Mouse (Mus musculus): ENCODE measurements around the gene Pcca. TPM values are rescaled to one million over a fixed set of nuclear protein-coding genes. Genes with fewer than 3 reads are reported as not detected.

Gene Pcca
- polyA plus RNA-seq, 1 experiment from 2014 or later = 37.7 TPM

DNA sequence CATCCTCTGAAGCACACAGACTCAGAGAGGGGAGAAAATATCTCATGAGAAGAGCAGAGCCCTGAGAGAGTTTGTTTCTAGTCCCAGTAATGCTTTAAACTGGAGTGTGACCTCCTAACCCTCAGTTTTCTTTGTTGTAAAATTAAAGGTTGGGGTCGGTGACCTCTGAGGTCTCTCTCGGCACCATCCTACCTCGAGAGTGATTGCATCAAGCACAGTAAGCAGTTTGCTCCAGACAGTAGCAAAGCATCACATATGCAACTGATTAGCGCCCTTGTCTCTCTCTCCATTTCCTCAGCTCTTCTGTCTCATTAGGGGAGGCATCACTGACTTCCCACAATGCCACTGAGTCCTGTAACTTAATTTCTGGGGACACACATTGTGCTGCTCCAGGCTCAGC lies 302.1 kb downstream of the Pcca start:
- Histone ChIP-seq H3K4me2 (no peak overlapping the region), H3K27me3 (no peaks in the 10 kb centered on the region), H3K36me3 (no peaks in the 10 kb centered on the region), H3K27ac (no peak overlapping the region), H3K9me3 (no peaks in the 10 kb centered on the region), H3K4me3 (replicated peaks) (no peak overlapping the region), H3K4me1 (replicated peaks) (peaks cover 8% of the 10 kb centered on the region; the same call in 1 of the 2 replicates), H3K9ac (replicated peaks) (no peak overlapping the region)
- ATAC-seq (ENCODE audit: insufficient number of reproducible peaks, insufficient read depth, low FRiP score, low TSS enrichment, low read depth) = no peak
- WGBS = 6% methylated on average over 4 of the region's 4 CpGs

DNA sequence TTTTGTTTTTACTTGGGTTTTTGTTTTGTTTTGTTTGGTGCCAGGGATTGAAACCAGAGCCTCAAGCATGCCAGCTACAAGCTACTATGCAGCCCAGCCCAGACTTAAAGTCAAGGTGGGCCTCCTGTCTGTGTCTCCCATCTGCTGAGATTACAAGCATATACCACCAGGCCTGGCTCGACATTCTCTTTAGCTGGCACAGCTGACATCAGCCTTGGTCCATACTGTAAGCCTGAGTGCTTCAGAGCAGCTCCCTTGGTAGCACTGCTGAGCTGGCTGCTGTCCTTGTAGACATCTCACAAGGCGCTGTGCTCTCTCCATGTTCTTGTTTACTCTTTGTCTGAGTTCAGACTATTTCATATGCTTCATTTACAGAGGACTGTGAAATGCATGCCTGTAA lies 302.9 kb downstream of the Pcca start:
- Histone ChIP-seq H3K4me1 (replicated peaks) (peaks cover 8% of the 10 kb centered on the region; the same call in 1 of the 2 replicates), H3K27ac (no peak overlapping the region), H3K4me3 (replicated peaks) (no peak overlapping the region), H3K27me3 (no peaks in the 10 kb centered on the region), H3K4me2 (no peak overlapping the region), H3K9me3 (no peaks in the 10 kb centered on the region), H3K36me3 (no peaks in the 10 kb centered on the region), H3K9ac (replicated peaks) (no peak overlapping the region)
- no peak for ATAC-seq (ENCODE audit: insufficient number of reproducible peaks, insufficient read depth, low FRiP score, low TSS enrichment, low read depth)
- WGBS = 52% methylated on average over 2 of the region's 2 CpGs

GRCm38 (mm10) chr14:122852506-122853057 lies 318.5 kb downstream of the Pcca start:
- Histone ChIP-seq H3K27ac (no peak overlapping the region), H3K36me3 (no peaks in the 10 kb centered on the region)
- no peak for ATAC-seq (ENCODE audit: insufficient number of reproducible peaks, insufficient read depth, low FRiP score, low TSS enrichment, low read depth)

GRCm38 (mm10) chr14:122859792-122860191 lies 325.7 kb downstream of the Pcca start:
- Histone ChIP-seq H3K27me3 (peaks cover 2% of the 10 kb centered on the region; the same call in 1 of the 2 replicates), H3K9me3 (no peaks in the 10 kb centered on the region), H3K4me1 (replicated peaks) (0 out of 2 replicates have a peak, but pooled peaks cover 3% of the 10 kb centered on the region), H3K9ac (replicated peaks) (no peak overlapping the region), H3K27ac (no peak overlapping the region), H3K36me3 (no peaks in the 10 kb centered on the region), H3K4me2 (no peak overlapping the region), H3K4me3 (replicated peaks) (no peak overlapping the region)
- WGBS = 73% methylated on average over 1 of the region's 1 CpGs
- no peak for ATAC-seq (ENCODE audit: insufficient number of reproducible peaks, insufficient read depth, low FRiP score, low TSS enrichment, low read depth)

More at GRCm38 (mm10) chr14:122852506-122853057, 318.5 kb downstream of the Pcca start:
- no peak overlapping the region for H3K9ac ChIP-seq (replicated peaks)
- no peak overlapping the region for H3K4me2 ChIP-seq
- no peaks in the 10 kb centered on the region for H3K4me1 ChIP-seq (replicated peaks)
- WGBS = 89% methylated on average over 5 of the region's 5 CpGs
- no peaks in the 10 kb centered on the region for H3K9me3 ChIP-seq
- H3K4me3 ChIP-seq (replicated peaks) = no peak overlapping the region
- H3K27me3 ChIP-seq = peaks cover 3% of the 10 kb centered on the region; the same call in 1 of the 2 replicates

GRCm38 (mm10) chr14:122862623-122863022 lies 328.5 kb downstream of the Pcca start:
- ATAC-seq (ENCODE audit: insufficient number of reproducible peaks, insufficient read depth, low FRiP score, low TSS enrichment, low read depth) = no peak
- H3K4me2 ChIP-seq = no peak overlapping the region

GRCm38 (mm10) chr14:122865462-122866129 lies 331.5 kb downstream of the Pcca start:
- peaks cover 2% of the 10 kb centered on the region; the same call in 1 of the 2 replicates for H3K27me3 ChIP-seq
- no peaks in the 10 kb centered on the region for H3K36me3 ChIP-seq
- H3K4me1 ChIP-seq (replicated peaks) = 0 out of 2 replicates have a peak, but pooled peaks cover 2% of the 10 kb centered on the region
- H3K4me2 ChIP-seq = no peak overlapping the region
- ATAC-seq (ENCODE audit: insufficient number of reproducible peaks, insufficient read depth, low FRiP score, low TSS enrichment, low read depth) = no peak
- 77% methylated on average over 4 of the region's 4 CpGs for WGBS
- H3K9me3 ChIP-seq = no peaks in the 10 kb centered on the region
- H3K9ac ChIP-seq (replicated peaks) = no peak overlapping the region
- no peak overlapping the region for H3K4me3 ChIP-seq (replicated peaks)
- no peak overlapping the region for H3K27ac ChIP-seq

More at GRCm38 (mm10) chr14:122862623-122863022, 328.5 kb downstream of the Pcca start:
- 42% methylated on average over 4 of the region's 4 CpGs for WGBS
- H3K4me3 ChIP-seq (replicated peaks) = no peak overlapping the region
- no peaks in the 10 kb centered on the region for H3K9me3 ChIP-seq
- H3K4me1 ChIP-seq (replicated peaks) = 0 out of 2 replicates have a peak, but pooled peaks cover 3% of the 10 kb centered on the region
- no peaks in the 10 kb centered on the region for H3K36me3 ChIP-seq
- H3K27me3 ChIP-seq = peaks cover 2% of the 10 kb centered on the region; the same call in 1 of the 2 replicates
- no peak overlapping the region for H3K9ac ChIP-seq (replicated peaks)
- H3K27ac ChIP-seq = no peak overlapping the region

DNA sequence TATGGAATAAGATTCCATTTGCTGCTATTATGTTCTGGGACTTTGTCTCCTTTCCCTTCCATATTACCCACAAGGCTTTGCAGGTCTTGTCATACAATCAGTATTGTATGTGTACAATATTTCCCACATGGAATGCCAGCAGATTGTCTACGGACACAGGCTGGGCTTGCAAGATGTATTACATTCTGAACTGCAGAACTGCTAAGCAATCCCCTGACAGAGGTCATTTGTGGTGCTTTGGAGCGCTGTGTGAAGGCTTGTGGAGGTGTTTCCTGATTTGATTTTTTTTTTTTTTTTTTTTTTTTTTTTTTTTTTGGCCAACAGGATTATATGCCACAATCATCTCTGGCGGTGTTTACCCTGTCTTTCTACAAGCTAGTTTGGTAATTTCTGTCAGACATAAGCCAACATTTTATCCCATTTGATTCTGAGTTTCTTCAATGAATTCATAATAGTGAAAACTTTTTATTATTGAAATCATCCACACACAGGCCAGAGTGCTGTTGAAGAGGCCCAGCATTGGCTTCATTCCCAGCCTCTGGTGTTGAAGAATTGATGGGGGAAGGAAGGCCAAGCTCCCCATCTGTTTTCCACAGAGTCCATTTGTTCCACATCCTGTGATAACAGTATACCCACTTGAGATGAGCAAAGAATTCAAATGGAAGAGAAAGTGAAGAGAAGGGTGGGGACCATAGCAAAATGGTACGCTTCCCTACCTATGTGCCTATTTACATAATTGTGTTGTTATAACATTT lies 333.6 kb downstream of the Pcca start:
- Histone ChIP-seq H3K36me3 (no peaks in the 10 kb centered on the region), H3K9ac (replicated peaks) (no peak overlapping the region), H3K4me3 (replicated peaks) (no peak overlapping the region), H3K4me2 (no peak overlapping the region), H3K27me3 (peaks cover 6% of the 10 kb centered on the region; the same call in 1 of the 2 replicates), H3K27ac (no peak overlapping the region), H3K9me3 (no peaks in the 10 kb centered on the region), H3K4me1 (replicated peaks) (peaks cover 8% of the 10 kb centered on the region; the same call in 1 of the 2 replicates)
- 78% methylated on average over 4 of the region's 4 CpGs for whole genome bisulfite sequencing
- ATAC-seq (ENCODE audit: insufficient number of reproducible peaks, insufficient read depth, low FRiP score, low TSS enrichment, low read depth) = no peak

DNA sequence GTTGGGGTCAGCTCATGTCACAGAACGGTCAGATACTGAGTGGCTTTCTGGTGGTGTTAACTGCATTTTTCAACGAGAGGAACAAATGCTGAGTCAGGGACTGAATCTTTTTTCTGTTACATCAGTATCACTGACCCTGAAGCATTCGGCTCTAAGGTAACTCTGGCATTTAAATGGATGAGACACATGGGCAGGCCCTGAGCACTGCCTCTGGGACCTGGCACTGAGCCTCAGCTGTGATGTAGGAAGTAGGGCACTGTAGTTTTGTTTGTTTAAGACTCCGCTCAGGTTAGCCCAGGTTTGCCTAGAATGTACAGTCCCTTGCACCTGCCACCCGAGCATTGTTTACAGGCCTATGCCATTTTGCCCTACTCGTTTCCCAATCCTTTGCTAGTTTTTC lies 335.7 kb downstream of the Pcca start:
- H3K9ac ChIP-seq (replicated peaks) = no peak overlapping the region
- H3K36me3 ChIP-seq = no peaks in the 10 kb centered on the region
- no peak overlapping the region for H3K4me3 ChIP-seq (replicated peaks)
- no peaks in the 10 kb centered on the region for H3K9me3 ChIP-seq
- H3K4me2 ChIP-seq = no peak overlapping the region
- 73% methylated on average over 6 of the region's 6 CpGs for WGBS
- ATAC-seq (ENCODE audit: insufficient number of reproducible peaks, insufficient read depth, low FRiP score, low TSS enrichment, low read depth) = no peak
- peaks cover 4% of the 10 kb centered on the region; the same call in 1 of the 2 replicates for H3K27me3 ChIP-seq
- H3K27ac ChIP-seq = no peak overlapping the region
- H3K4me1 ChIP-seq (replicated peaks) = peaks cover 8% of the 10 kb centered on the region; the same call in 1 of the 2 replicates

GRCm38 (mm10) chr14:122871841-122872580 lies 337.9 kb downstream of the Pcca start:
- H3K27me3 ChIP-seq = peaks cover 16% of the 10 kb centered on the region
- peaks cover 17% of the 10 kb centered on the region for H3K4me1 ChIP-seq (replicated peaks)
- 52% methylated on average over 4 of the region's 4 CpGs for WGBS
- no peak overlapping the region for H3K27ac ChIP-seq
- H3K36me3 ChIP-seq = no peaks in the 10 kb centered on the region
- H3K9me3 ChIP-seq = no peaks in the 10 kb centered on the region
- H3K9ac ChIP-seq (replicated peaks) = no peak overlapping the region
- H3K4me2 ChIP-seq = no peak overlapping the region
- H3K4me3 ChIP-seq (replicated peaks) = no peak overlapping the region
- ATAC-seq (ENCODE audit: insufficient number of reproducible peaks, insufficient read depth, low FRiP score, low TSS enrichment, low read depth) = no peak

DNA sequence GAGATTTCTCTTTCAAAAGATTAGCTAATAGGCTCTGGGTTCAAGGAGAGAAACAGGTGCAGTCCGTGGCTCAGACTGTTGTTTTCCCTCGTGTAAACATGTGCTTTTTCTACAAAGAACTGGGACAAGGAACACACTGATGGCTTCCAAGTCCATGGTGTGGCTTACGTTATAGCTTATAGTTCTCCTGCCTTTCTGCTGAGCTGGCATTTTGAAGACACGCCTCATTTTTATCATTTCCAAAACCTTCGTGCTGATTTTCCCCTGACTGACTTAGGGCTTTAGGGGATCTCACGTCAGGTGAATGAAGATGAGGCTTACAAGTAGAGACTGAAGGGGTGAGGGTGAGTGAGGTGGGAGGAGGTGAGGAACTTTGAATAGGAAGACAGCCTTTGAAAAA lies 338.5 kb downstream of the Pcca start:
- Histone ChIP-seq H3K4me3 (replicated peaks) (no peak overlapping the region), H3K9me3 (no peaks in the 10 kb centered on the region), H3K4me1 (replicated peaks) (peaks cover 17% of the 10 kb centered on the region), H3K9ac (replicated peaks) (no peak overlapping the region), H3K36me3 (no peaks in the 10 kb centered on the region), H3K27ac (no peak overlapping the region), H3K4me2 (no peak overlapping the region), H3K27me3 (peaks cover 16% of the 10 kb centered on the region)
- no peak for ATAC-seq (ENCODE audit: insufficient number of reproducible peaks, insufficient read depth, low FRiP score, low TSS enrichment, low read depth)
- WGBS = 79% methylated on average over 6 of the region's 6 CpGs
